8 mouse cellular contexts compared by ENCODE assay signal in genomic region chr2:88356304-88356703, GRCm38 (mm10). TPM values are rescaled to one million over a fixed set of nuclear protein-coding genes. Genes with fewer than 3 reads are reported as not detected.
DNase-seq lines count a peak whose midpoint lies in the region; ATAC-seq and TF ChIP-seq lines count a peak whose summit lies in the region.
"Had no signal": no experiment of that assay in that cellular context is flagged by ENCODE, and none has a peak within 500 bp of the region (broad histone marks: within the 10 kb centered on the region; RNA-seq: fewer than 3 reads in every experiment).

No protein-coding gene starts in this region.

- peak; percentile 37 for TF ChIP-seq CTCF in liver, adult 2 months (IDR thresholded peaks at IDR 0.05; ENCODE audit: low read depth, low read length)

- no peaks in the 10 kb centered on the region for H3K27me3 ChIP-seq in liver, adult 2 months (ENCODE audit: control insufficient read depth, insufficient read depth, low read length)
- H3K27me3 ChIP-seq in liver, embryonic 12.5 days (replicated peaks) = no peaks in the 10 kb centered on the region
- H3K27me3 ChIP-seq: limb, embryonic 13.5 days had no signal

- no peak overlapping the region for H3K4me2 ChIP-seq in liver, embryonic 12.5 days
- H3K4me2 ChIP-seq: limb, embryonic 13.5 days had no signal

- no peak overlapping the region for H3K27ac ChIP-seq in liver, adult 2 months (replicated peaks; ENCODE audit: insufficient read depth, low read depth, low read length)
- H3K27ac ChIP-seq in liver, embryonic 12.5 days = no peak overlapping the region
- H3K27ac ChIP-seq: limb, embryonic 13.5 days had no signal

- 0% methylated on average over 2 of the region's 2 CpGs for WGBS in liver, adult 2 months
- 2% methylated on average over 2 of the region's 2 CpGs for WGBS in liver, embryonic 12.5 days (ENCODE audit: insufficient replicate concordance)

- H3K4me1 ChIP-seq in liver, adult 2 months (ENCODE audit: control insufficient read depth, insufficient read depth, low read length) = no peaks in the 10 kb centered on the region
- no peaks in the 10 kb centered on the region for H3K4me1 ChIP-seq in liver, embryonic 12.5 days
- H3K4me1 ChIP-seq: limb, embryonic 13.5 days had no signal

- no peak overlapping the region for H3K4me3 ChIP-seq in liver, adult 2 months (ENCODE audit: insufficient read depth, low read depth, low read length)
- no peak overlapping the region for H3K4me3 ChIP-seq in liver, embryonic 12.5 days
- H3K4me3 ChIP-seq: limb, embryonic 13.5 days had no signal

- no peak for TF ChIP-seq POLR2A in liver, adult 2 months (IDR thresholded peaks at IDR 0.05; ENCODE audit: extremely low read depth, insufficient read depth, low read length)

- H3K9me3 ChIP-seq in liver, embryonic 12.5 days (replicated peaks) = no peaks in the 10 kb centered on the region
- H3K9me3 ChIP-seq: limb, embryonic 13.5 days had no signal

- no peak for ATAC-seq in liver, embryonic 12.5 days

- H3K79me2 ChIP-seq in liver, adult 2 months (ENCODE audit: control insufficient read depth, insufficient read depth, low read length) = no peaks in the 10 kb centered on the region

- no peaks in the 10 kb centered on the region for H3K36me3 ChIP-seq in liver, adult 2 months (ENCODE audit: control insufficient read depth, insufficient read depth, low read length)
- H3K36me3 ChIP-seq in liver, embryonic 12.5 days = no peaks in the 10 kb centered on the region
- H3K36me3 ChIP-seq: limb, embryonic 13.5 days had no signal

- H3K9ac ChIP-seq in liver, adult 2 months (ENCODE audit: low read depth, low read length) = no peak overlapping the region
- no peak overlapping the region for H3K9ac ChIP-seq in liver, embryonic 12.5 days
- H3K9ac ChIP-seq: limb, embryonic 13.5 days had no signal

- DNase-seq in liver, adult 2 months (ENCODE audit: extremely low read depth, low read depth, low spot score) = peak; percentile 17
- peak; percentile 62 for DNase-seq in adipocyte (ENCODE audit: low spot score)
- peak; percentile 40 for DNase-seq in forelimb bud, embryonic 11.5 days (ENCODE audit: low read depth, low spot score)
- DNase-seq in retina, embryonic 14.5 days (ENCODE audit: low spot score) = peak; percentile 80
- no peak for DNase-seq in right cerebral cortex, postnatal 36 days (ENCODE audit: low spot score in 2 of 2)
- no peak for DNase-seq in kidney, postnatal 25 days

RNA-seq across cellular contexts. Expression of gene Olfr1177-ps, which starts 10.0 kb away (rescaled TPM):
- total RNA-seq in liver, adult 2 months (2014; rRNA removed) = not detected in 2 replicates
- not detected in 2 replicates for polyA plus RNA-seq in liver, adult 2 months (2012; rRNA removed)
- not detected in 2 replicates for polyA plus RNA-seq in liver, embryonic 12.5 days (2016; fragmentation: Nextera tagmentation; extraction: Ambion mirVana)
- polyA plus RNA-seq: limb, embryonic 13.5 days had no signal

RNA-seq across cellular contexts. Expression of gene Olfr1176, which starts 19.8 kb away (rescaled TPM):
- not detected in 2 replicates for total RNA-seq in liver, adult 2 months (2014; rRNA removed)
- not detected in 2 replicates for polyA plus RNA-seq in liver, adult 2 months (2012; rRNA removed)
- not detected in 2 replicates for polyA plus RNA-seq in liver, embryonic 12.5 days (2016; fragmentation: Nextera tagmentation; extraction: Ambion mirVana)
- polyA plus RNA-seq: limb, embryonic 13.5 days had no signal

RNA-seq across cellular contexts. Expression of gene Olfr1175-ps, which starts 29.3 kb away (rescaled TPM):
- not detected in 2 replicates for total RNA-seq in liver, adult 2 months (2014; rRNA removed)
- not detected in 2 replicates for polyA plus RNA-seq in liver, adult 2 months (2012; rRNA removed)
- not detected in 2 replicates for polyA plus RNA-seq in liver, embryonic 12.5 days (2016; fragmentation: Nextera tagmentation; extraction: Ambion mirVana)
- polyA plus RNA-seq: limb, embryonic 13.5 days had no signal

RNA-seq across cellular contexts. Expression of gene Olfr1178, which starts 30.6 kb away (rescaled TPM):
- total RNA-seq in liver, adult 2 months (2014; rRNA removed) = not detected in 2 replicates
- not detected in 2 replicates for polyA plus RNA-seq in liver, adult 2 months (2012; rRNA removed)
- not detected in 2 replicates for polyA plus RNA-seq in liver, embryonic 12.5 days (2016; fragmentation: Nextera tagmentation; extraction: Ambion mirVana)
- polyA plus RNA-seq: limb, embryonic 13.5 days had no signal

RNA-seq across cellular contexts. Expression of gene Olfr1174-ps, which starts 41.4 kb away (rescaled TPM):
- not detected in 2 replicates for total RNA-seq in liver, adult 2 months (2014; rRNA removed)
- polyA plus RNA-seq in liver, adult 2 months (2012; rRNA removed) = not detected in 2 replicates
- not detected in 2 replicates for polyA plus RNA-seq in liver, embryonic 12.5 days (2016; fragmentation: Nextera tagmentation; extraction: Ambion mirVana)
- polyA plus RNA-seq: limb, embryonic 13.5 days had no signal

Comparison
In these comparisons a context has a peak if more than half of its experiments do, and no peak if none do; other contexts are left out.
1. DNase-seq: peak in liver, adult 2 months (single experiment), adipocyte (single experiment), forelimb bud, embryonic 11.5 days (single experiment) and retina, embryonic 14.5 days (single experiment); none in right cerebral cortex, postnatal 36 days (0 of 2) and kidney, postnatal 25 days (0 of 2).